Mouse (Mus musculus): ENCODE results near the gene Prdm16. TPM values are rescaled to one million over a fixed set of nuclear protein-coding genes. Genes with fewer than 3 reads are reported as not detected.

The Prdm16 gene
- total RNA-seq, 2 experiments from 2014 or later, result 9.7 to 12.2 TPM

DNA sequence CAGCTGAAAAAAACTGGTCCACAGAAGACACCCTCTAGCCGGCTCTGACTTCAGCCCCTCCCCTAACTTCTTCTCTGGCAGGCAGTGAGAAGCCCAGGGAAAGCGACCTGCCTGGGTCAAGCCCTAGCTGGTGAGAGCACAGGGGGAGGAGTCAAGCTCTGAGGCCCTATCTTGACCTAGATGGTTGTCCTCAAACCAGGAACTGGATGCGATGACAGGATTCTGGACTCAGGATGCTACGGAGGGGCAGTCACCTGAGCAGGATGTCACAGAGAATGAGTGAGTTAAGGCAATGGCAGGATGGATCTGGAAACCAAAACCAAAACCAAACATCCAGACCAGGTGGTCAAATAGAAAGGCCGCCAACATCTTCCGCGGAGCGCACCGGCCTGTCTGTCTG, 338.9 kb downstream of the Prdm16 start:
- DNase-seq (ENCODE audit: low spot score in 2 of 2), result no peak

DNA sequence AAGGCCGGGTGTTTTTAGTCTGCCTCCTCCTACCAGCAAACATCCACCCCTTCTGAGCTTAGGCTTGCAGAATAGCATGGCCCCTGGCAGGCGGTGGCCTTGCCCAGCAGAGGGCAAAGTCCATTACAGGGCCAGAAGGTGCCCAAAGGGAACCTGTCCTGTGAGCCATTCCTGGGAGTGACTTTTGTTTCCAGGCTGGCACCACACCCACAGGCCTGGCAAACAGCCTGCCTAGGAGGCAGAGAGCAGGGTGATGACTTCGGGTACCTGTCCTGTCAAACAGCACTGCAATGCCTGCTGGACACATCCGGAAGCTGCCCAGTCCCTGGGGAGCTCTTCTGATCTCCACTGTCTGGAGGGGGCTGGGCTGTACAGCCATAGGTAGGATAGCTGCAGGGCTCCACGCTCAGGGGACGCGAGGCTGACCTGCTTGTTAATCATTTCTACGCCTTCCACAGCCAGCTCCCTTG, 342.4 kb downstream of the Prdm16 start:
- DNase-seq (ENCODE audit: low spot score in 2 of 2), result no peak

GRCm38 (mm10) chr4:154293735-154294201, 342.9 kb downstream of the Prdm16 start:
- no peak for DNase-seq (ENCODE audit: low spot score in 2 of 2)

- DNase-seq (ENCODE audit: low spot score in 2 of 2), result no peak
These were observed 353.0 kb downstream of the Prdm16 start for GRCm38 (mm10) chr4:154283671-154284070.

DNA sequence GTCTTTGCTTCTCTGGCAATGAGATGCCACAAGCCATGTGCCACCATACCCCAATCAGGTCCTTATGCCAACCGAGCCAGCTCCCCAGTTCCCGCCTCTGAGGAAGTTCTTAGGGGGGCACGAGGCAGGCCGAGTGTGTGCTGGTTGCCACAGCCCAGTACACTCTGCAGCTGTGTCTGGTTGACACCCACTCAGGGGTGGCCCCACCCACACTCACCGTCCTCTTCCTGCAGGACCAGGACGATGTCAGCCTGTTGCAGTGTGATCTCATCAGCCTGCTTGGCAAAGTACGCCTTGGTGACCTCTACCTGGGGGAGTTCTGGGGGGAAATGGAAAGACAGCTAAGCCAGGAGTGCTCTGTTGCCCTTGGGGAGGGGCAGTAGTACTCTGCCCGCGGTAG, 357.2 kb downstream of the Prdm16 start:
- DNase-seq (ENCODE audit: low spot score in 2 of 2), result no peak

DNA sequence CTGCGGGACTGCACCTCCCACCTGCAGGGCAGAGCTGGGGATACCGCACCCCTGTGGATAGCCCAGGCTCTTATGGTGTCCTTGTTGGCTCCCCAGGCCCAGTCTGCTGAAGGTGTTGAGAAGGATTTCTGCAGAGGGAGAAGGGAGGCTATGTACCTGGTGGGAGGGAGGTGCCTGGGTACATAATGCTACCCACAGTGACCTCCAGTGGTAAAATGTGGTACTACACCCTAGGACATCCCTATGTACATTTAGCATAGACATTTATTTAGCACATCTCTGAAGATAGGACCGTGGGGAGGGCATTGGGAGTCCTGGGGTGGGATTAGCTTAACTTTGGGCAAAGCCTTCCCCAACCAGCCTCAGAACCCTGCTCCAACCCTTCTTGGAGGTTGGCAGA, 363.7 kb downstream of the Prdm16 start:
- DNase-seq (ENCODE audit: low spot score in 2 of 2), result peak in 1 of 2 experiments; percentile 77

DNA sequence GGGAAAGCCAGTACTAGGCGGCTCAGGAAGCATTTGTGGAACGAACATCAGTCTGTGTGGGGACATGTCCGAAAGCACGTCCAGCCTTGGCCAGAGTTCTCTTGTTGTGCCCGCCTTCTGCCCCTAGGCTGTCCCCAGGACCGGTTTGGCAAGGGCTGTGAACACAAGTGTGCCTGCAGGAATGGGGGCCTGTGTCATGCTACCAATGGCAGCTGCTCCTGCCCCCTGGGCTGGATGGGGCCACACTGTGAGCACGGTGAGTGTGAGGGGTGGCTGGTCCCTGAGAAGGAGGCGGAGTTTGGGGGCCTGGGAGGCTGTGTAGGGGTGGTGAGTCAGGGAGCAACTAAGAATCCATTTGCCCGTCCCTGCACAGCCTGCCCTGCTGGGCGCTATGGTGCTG, 367.2 kb downstream of the Prdm16 start:
- DNase-seq (ENCODE audit: low spot score in 2 of 2), result no peak

DNA sequence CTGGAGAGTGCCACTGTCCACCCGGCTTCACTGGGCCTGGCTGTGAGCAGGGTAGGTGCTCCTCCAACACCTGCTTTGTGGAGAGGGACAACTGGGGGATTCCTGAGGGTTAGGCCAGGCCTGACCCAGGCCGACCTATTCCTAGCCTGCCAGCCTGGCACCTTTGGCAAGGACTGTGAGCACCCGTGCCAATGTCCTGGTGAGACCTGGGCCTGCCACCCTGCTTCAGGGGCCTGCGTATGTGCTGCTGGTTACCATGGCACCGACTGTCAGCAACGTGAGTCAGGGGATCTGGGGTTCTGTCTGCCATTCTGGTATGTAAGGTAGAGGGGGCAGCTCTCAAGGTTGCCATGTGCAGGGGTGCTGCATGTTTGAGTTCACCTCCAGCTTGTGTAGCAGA, 369.2 kb downstream of the Prdm16 start:
- no peak for DNase-seq (ENCODE audit: low spot score in 2 of 2)

Other genes with a start within 250 kb of the Prdm16 start
- not detected for gene Actrt2, start 31.0 kb upstream of the Prdm16 start, total RNA-seq (2021)
- gene Ttc34, start 200.6 kb upstream of the Prdm16 start, total RNA-seq (2021), result 1 to 10 TPM; 3.1 to 3.3 TPM
- under 1 TPM; 0.20 to 0.25 TPM for gene Mmel1, start 232.7 kb upstream of the Prdm16 start, total RNA-seq (2021)